Mouse (Mus musculus): ENCODE results near the gene Pla2g2d. TPM values are rescaled to one million over a fixed set of nuclear protein-coding genes. Genes with fewer than 3 reads are reported as not detected.

Pla2g2d gene
- polyA plus RNA-seq, 1 experiment, result not detected

DNA sequence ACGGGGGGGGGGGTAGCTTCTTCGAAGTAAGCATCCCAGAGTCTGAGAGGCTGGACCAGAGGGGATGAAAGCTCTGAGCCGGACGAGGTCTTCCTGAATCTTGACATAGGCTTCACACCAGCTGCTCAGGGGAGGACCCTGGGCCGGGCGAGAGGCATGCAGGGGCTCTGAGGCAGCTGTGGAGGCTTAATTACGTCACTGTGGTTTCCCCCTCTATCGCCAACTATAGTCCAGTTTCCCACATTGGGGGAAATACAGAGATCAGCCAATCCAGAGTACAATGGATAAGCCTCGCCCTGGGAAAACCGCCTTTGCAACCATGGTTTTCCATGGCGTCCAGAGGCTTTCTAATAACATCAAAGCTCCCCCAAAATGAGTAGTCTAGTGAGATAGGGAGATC is 51.6 kb downstream of the Pla2g2d start:
- no peak overlapping the region for H3K27ac ChIP-seq (ENCODE audit: insufficient read depth, low read depth, low read length)
- no peak overlapping the region for H3K4me3 ChIP-seq (ENCODE audit: insufficient read depth, low read depth, low read length)
- 72% methylated on average over 11 of the region's 11 CpGs for WGBS
- TF ChIP-seq CTCF (IDR thresholded peaks at IDR 0.05; ENCODE audit: insufficient read depth, low read depth, low read length) (no peak), POLR2A (IDR thresholded peaks at IDR 0.05; ENCODE audit: insufficient read depth, low read depth, low read length) (no peak)
- H3K4me1 ChIP-seq (ENCODE audit: control insufficient read depth, insufficient read depth, low read length), result no peaks in the 10 kb centered on the region

Other genes with a start within 250 kb of the Pla2g2d start
- gene Vwa5b1, start 139.9 kb upstream of the Pla2g2d start, polyA plus RNA-seq (2012; ENCODE audit: insufficient read depth, insufficient read length, low replicate concordance, missing spikeins), result not detected in 2 replicates
- gene Pla2g2c, start 50.9 kb upstream of the Pla2g2d start, polyA plus RNA-seq (2012; ENCODE audit: insufficient read depth, insufficient read length, low replicate concordance, missing spikeins), result not detected in 2 replicates
- not detected in 2 replicates for gene Ubxn10, start 38.6 kb upstream of the Pla2g2d start, polyA plus RNA-seq (2012; ENCODE audit: insufficient read depth, insufficient read length, low replicate concordance, missing spikeins)
- not detected in 2 replicates for gene Pla2g2f, start 18.1 kb upstream of the Pla2g2d start, polyA plus RNA-seq (2012; ENCODE audit: insufficient read depth, insufficient read length, low replicate concordance, missing spikeins)
- not detected in 2 replicates for gene Pla2g5, start 87.7 kb downstream of the Pla2g2d start, polyA plus RNA-seq (2012; ENCODE audit: insufficient read depth, insufficient read length, low replicate concordance, missing spikeins)
- gene Gm13030, start 98.2 kb downstream of the Pla2g2d start, polyA plus RNA-seq (2012; ENCODE audit: insufficient read depth, insufficient read length, low replicate concordance, missing spikeins), result not detected in 2 replicates
- not detected in 2 replicates for gene Pla2g2e, start 102.2 kb downstream of the Pla2g2d start, polyA plus RNA-seq (2012; ENCODE audit: insufficient read depth, insufficient read length, low replicate concordance, missing spikeins)
- gene Otud3, start 138.2 kb downstream of the Pla2g2d start, polyA plus RNA-seq (2012; ENCODE audit: insufficient read depth, insufficient read length, low replicate concordance, missing spikeins), result not detected in 2 replicates
- not detected in 2 replicates for gene Rnf186, start 191.4 kb downstream of the Pla2g2d start, polyA plus RNA-seq (2012; ENCODE audit: insufficient read depth, insufficient read length, low replicate concordance, missing spikeins)
- not detected in 2 replicates for gene Tmco4, start 197.2 kb downstream of the Pla2g2d start, polyA plus RNA-seq (2012; ENCODE audit: insufficient read depth, insufficient read length, low replicate concordance, missing spikeins)